Mouse (Mus musculus): ENCODE measurements around the gene Gm6351.
"Not testable (repeated sequence)": the region's sequence is repeated elsewhere in the genome, so short reads cannot be mapped to it uniquely, and the experiment has no call there.

The Gm6351 gene

DNA sequence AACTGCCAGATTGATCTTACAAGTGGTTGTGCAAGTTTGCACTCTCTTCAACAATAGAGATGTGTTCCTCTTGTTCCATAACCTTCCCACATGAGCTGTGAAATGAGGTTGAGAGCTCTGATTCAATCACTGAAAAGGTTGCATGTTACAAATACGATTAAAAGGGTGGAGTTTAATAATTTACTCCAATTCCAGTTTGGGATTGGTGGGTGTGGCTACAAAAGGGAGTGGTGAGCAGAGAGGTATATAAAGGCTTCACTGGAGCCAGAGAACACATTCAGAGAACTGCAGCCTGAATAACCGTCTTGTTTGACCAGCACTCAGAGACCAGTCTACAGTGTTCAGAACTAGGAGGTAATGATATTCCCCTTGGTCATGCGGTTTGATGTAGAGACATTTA is at the start of gene Gm6351:
Gm6351 (plus strand) TSS at position 301 of the 400 bp plus-strand sequence.
- not testable (repeated sequence) for DNase-seq (ENCODE audit: low spot score in 2 of 2)

DNA sequence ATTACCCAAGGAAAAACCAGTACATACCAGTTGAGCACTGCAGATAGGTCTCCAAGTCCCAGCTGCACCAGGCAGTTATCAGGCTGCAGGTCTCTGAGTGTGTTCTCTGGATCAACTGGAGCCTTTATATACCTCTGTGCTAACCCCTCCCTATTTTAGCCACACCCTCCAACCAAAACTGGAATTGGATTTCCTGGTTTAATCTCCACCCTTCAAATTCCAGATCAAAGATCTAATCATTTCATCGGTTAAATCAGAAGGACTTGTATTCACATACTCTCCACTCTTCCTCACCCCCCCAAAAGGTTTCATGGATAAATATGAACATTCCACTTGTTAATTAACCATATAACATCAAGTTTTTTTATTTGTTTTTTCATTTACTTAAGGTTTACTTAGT is 5.7 kb upstream of the Gm6351 start, which contains the start of gene BC061212:
BC061212 (minus strand) TSS at position 101 of the 400 bp plus-strand sequence.
- DNase-seq (ENCODE audit: low spot score in 2 of 2): not testable (repeated sequence)
